Mouse (Mus musculus) intestine, embryonic 15.5 days (tissue): ENCODE data around the gene Cdh22. TPM values are rescaled to one million over a fixed set of nuclear protein-coding genes. Genes with fewer than 3 reads are reported as not detected.

Experiments used
- ATAC-seq: fragments of 200-750 bp; cut with Nextera tagmentation; 2 replicates; pipeline ENCODE4 v1.8.0; 2017; ENCODE audit warnings: moderate TSS enrichment, moderate library complexity
- H3K27ac ChIP-seq: fragments of 300-500 bp; sonication (generic); 2 replicates; pipeline ENCODE4 v1.5.1; 2015; ENCODE audit warnings: mild to moderate bottlenecking, inconsistent platforms
- H3K27me3 ChIP-seq: fragments of 300-500 bp; sonication (generic); replicated peaks from 2 replicates; pipeline ENCODE4 v1.6.1; 2015; ENCODE audit warnings: inconsistent platforms
- H3K36me3 ChIP-seq: fragments of 300-500 bp; sonication (generic); 2 replicates; pipeline ENCODE4 v1.6.1; 2015; ENCODE audit warnings: inconsistent platforms
- H3K4me1 ChIP-seq: fragments of 300-500 bp; sonication (generic); replicated peaks from 2 replicates; pipeline ENCODE4 v1.6.1; 2015; ENCODE audit warnings: inconsistent platforms
- H3K4me2 ChIP-seq: fragments of 300-500 bp; sonication (generic); replicated peaks from 2 replicates; pipeline ENCODE4 v1.6.1; 2015; ENCODE audit warnings: mild to moderate bottlenecking, inconsistent platforms
- H3K4me3 ChIP-seq: fragments of 300-500 bp; sonication (generic); replicated peaks from 2 replicates; pipeline ENCODE4 v1.5.1; 2015; ENCODE audit warnings: inconsistent platforms
- H3K9ac ChIP-seq: fragments of 300-500 bp; sonication (generic); 2 replicates; pipeline ENCODE4 v1.6.1; 2015; ENCODE audit warnings: inconsistent platforms
- H3K9me3 ChIP-seq: fragments of 300-500 bp; sonication (generic); 2 replicates; pipeline ENCODE4 v1.6.1; 2016; ENCODE audit warnings: inconsistent platforms
- WGBS: fragments of 180-500 bp; shearing (Covaris S2); methylation state at CpG from one replicate; pipeline ENCODE4 v1.1.7; 2015; 5-methylcytosine and 5-hydroxymethylcytosine counted together
- polyA plus RNA-seq: library from polyadenylated mRNA; unstranded; fragments of >200 nt; fragmentation: Nextera tagmentation; extraction: Ambion mirVana; gene quantifications from 2 replicates; pipeline ENCODE4 v1.2.1, GENCODE M21; 2015

The Cdh22 gene
- polyA plus RNA-seq: 0.62 and 0.68 TPM in 2 replicates

GRCm38 (mm10) chr2:165234613-165235291 is at the start of gene Cdh22:
TSS of gene Cdh22 (minus strand) at chr2:165234853.
- H3K4me2 ChIP-seq: peak within 1 kb of the TSS; percentile 97
- peaks cover 18% of the 10 kb centered on the region for H3K4me1 ChIP-seq
- H3K27ac ChIP-seq: no peak within 1 kb of the TSS
- peaks cover 92% of the 10 kb centered on the region for H3K27me3 ChIP-seq
- H3K36me3 ChIP-seq: no peaks in the 10 kb centered on the region
- ATAC-seq: peak; percentile 73
- H3K9me3 ChIP-seq: no peaks in the 10 kb centered on the region
- H3K9ac ChIP-seq: peak within 1 kb of the TSS; percentile 47
- 0% methylated on average over 36 of the region's 60 CpGs for WGBS
- H3K4me3 ChIP-seq: peak within 1 kb of the TSS; percentile 54

GRCm38 (mm10) chr2:165284377-165284776 is 49.7 kb upstream of the Cdh22 start:
- Histone ChIP-seq H3K9ac (no peak overlapping the region), H3K27ac (peak overlapping the region; percentile 56; the same call in 1 of the 2 replicates), H3K4me3 (no peak overlapping the region), H3K4me2 (no peak overlapping the region; the same call in 1 of the 2 replicates), H3K4me1 (peaks cover 29% of the 10 kb centered on the region), H3K9me3 (no peaks in the 10 kb centered on the region), H3K27me3 (no peaks in the 10 kb centered on the region), H3K36me3 (peaks cover 13% of the 10 kb centered on the region; the same call in 1 of the 2 replicates)
- 85% methylated on average over 7 of the region's 7 CpGs for WGBS
- ATAC-seq: peak; percentile 42; the same call in 1 of the 2 replicates

- 74% methylated on average over 3 of the region's 3 CpGs for WGBS
- Histone ChIP-seq H3K27ac (no peak overlapping the region), H3K36me3 (peaks cover 13% of the 10 kb centered on the region; the same call in 1 of the 2 replicates), H3K9me3 (no peaks in the 10 kb centered on the region), H3K9ac (no peak overlapping the region), H3K27me3 (no peaks in the 10 kb centered on the region), H3K4me1 (peaks cover 26% of the 10 kb centered on the region), H3K4me3 (no peak overlapping the region), H3K4me2 (no peak overlapping the region)
- ATAC-seq: no peak
These were observed 49.0 kb upstream of the Cdh22 start for GRCm38 (mm10) chr2:165283644-165284043.

GRCm38 (mm10) chr2:165281779-165282311 is 47.2 kb upstream of the Cdh22 start:
- no peak overlapping the region for H3K27ac ChIP-seq
- no peak for ATAC-seq
- peaks cover 22% of the 10 kb centered on the region; the same call in 1 of the 2 replicates for H3K36me3 ChIP-seq
- H3K4me2 ChIP-seq: no peak overlapping the region
- peaks cover 16% of the 10 kb centered on the region for H3K4me1 ChIP-seq
- no peaks in the 10 kb centered on the region for H3K27me3 ChIP-seq
- no peak overlapping the region for H3K4me3 ChIP-seq
- 45% methylated on average over 6 of the region's 6 CpGs for WGBS
- H3K9me3 ChIP-seq: no peaks in the 10 kb centered on the region
- no peak overlapping the region for H3K9ac ChIP-seq

GRCm38 (mm10) chr2:165279351-165279750 is 44.7 kb upstream of the Cdh22 start:
- Histone ChIP-seq H3K27me3 (no peaks in the 10 kb centered on the region), H3K4me3 (no peak overlapping the region), H3K4me1 (0 out of 2 replicates have a peak, but pooled peaks cover 13% of the 10 kb centered on the region), H3K9me3 (no peaks in the 10 kb centered on the region), H3K9ac (no peak overlapping the region), H3K36me3 (peaks cover 23% of the 10 kb centered on the region; the same call in 1 of the 2 replicates), H3K4me2 (no peak overlapping the region), H3K27ac (no peak overlapping the region)
- ATAC-seq: no peak
- WGBS: 69% methylated on average over 10 of the region's 10 CpGs

GRCm38 (mm10) chr2:165277188-165277740 is 42.6 kb upstream of the Cdh22 start:
- H3K9me3 ChIP-seq: no peaks in the 10 kb centered on the region
- H3K9ac ChIP-seq: no peak overlapping the region
- H3K27ac ChIP-seq: no peak overlapping the region
- H3K36me3 ChIP-seq: peaks cover 23% of the 10 kb centered on the region; the same call in 1 of the 2 replicates
- H3K27me3 ChIP-seq: no peaks in the 10 kb centered on the region
- 0 out of 2 replicates have a peak, but pooled peaks cover 9% of the 10 kb centered on the region for H3K4me1 ChIP-seq
- no peak overlapping the region for H3K4me2 ChIP-seq
- 85% methylated on average over 5 of the region's 5 CpGs for WGBS
- ATAC-seq: no peak
- no peak overlapping the region for H3K4me3 ChIP-seq

- H3K9ac ChIP-seq: no peak overlapping the region
- H3K4me3 ChIP-seq: no peak overlapping the region
- H3K9me3 ChIP-seq: no peaks in the 10 kb centered on the region
- H3K27me3 ChIP-seq: no peaks in the 10 kb centered on the region
- WGBS: 28% methylated on average over 8 of the region's 8 CpGs
- peak; percentile 57 for ATAC-seq
- no peak overlapping the region for H3K4me2 ChIP-seq
- no peak overlapping the region for H3K27ac ChIP-seq
- peaks cover 18% of the 10 kb centered on the region; the same call in 1 of the 2 replicates for H3K36me3 ChIP-seq
- H3K4me1 ChIP-seq: 0 out of 2 replicates have a peak, but pooled peaks cover 7% of the 10 kb centered on the region
These were observed 41.2 kb upstream of the Cdh22 start for GRCm38 (mm10) chr2:165275824-165276223.

- Histone ChIP-seq H3K4me3 (no peak overlapping the region), H3K4me2 (no peak overlapping the region), H3K27me3 (no peaks in the 10 kb centered on the region), H3K9ac (no peak overlapping the region), H3K4me1 (0 out of 2 replicates have a peak, but pooled peaks cover 7% of the 10 kb centered on the region), H3K27ac (no peak overlapping the region), H3K36me3 (peaks cover 12% of the 10 kb centered on the region; the same call in 1 of the 2 replicates), H3K9me3 (no peaks in the 10 kb centered on the region)
- WGBS: 47% methylated on average over 8 of the region's 8 CpGs
- ATAC-seq: peak; percentile 48; the same call in 1 of the 2 replicates
These were observed 40.5 kb upstream of the Cdh22 start for GRCm38 (mm10) chr2:165275124-165275640.

GRCm38 (mm10) chr2:165273589-165273988 is 38.9 kb upstream of the Cdh22 start:
- H3K27me3 ChIP-seq: 0 out of 2 replicates have a peak, but pooled peaks cover 2% of the 10 kb centered on the region
- H3K9ac ChIP-seq: no peak overlapping the region
- no peak for ATAC-seq
- H3K4me2 ChIP-seq: no peak overlapping the region
- H3K27ac ChIP-seq: no peak overlapping the region
- no peaks in the 10 kb centered on the region for H3K9me3 ChIP-seq
- H3K4me1 ChIP-seq: 0 out of 2 replicates have a peak, but pooled peaks cover 7% of the 10 kb centered on the region
- H3K36me3 ChIP-seq: peaks cover 10% of the 10 kb centered on the region; the same call in 1 of the 2 replicates
- WGBS: 37% methylated on average over 4 of the region's 4 CpGs
- no peak overlapping the region for H3K4me3 ChIP-seq

- Histone ChIP-seq H3K9ac (no peak overlapping the region), H3K4me2 (no peak overlapping the region), H3K4me3 (no peak overlapping the region), H3K27me3 (peaks cover 12% of the 10 kb centered on the region; the same call in 1 of the 2 replicates), H3K9me3 (no peaks in the 10 kb centered on the region), H3K4me1 (0 out of 2 replicates have a peak, but pooled peaks cover 7% of the 10 kb centered on the region), H3K27ac (no peak overlapping the region), H3K36me3 (no peaks in the 10 kb centered on the region)
- no peak for ATAC-seq
- WGBS: 20% methylated on average over 8 of the region's 8 CpGs
These were observed 36.7 kb upstream of the Cdh22 start for GRCm38 (mm10) chr2:165271326-165271725.

GRCm38 (mm10) chr2:165270858-165271257 is 36.2 kb upstream of the Cdh22 start:
- WGBS: 51% methylated on average over 7 of the region's 7 CpGs
- H3K27ac ChIP-seq: no peak overlapping the region
- H3K9me3 ChIP-seq: no peaks in the 10 kb centered on the region
- H3K4me1 ChIP-seq: 0 out of 2 replicates have a peak, but pooled peaks cover 6% of the 10 kb centered on the region
- no peak overlapping the region for H3K4me3 ChIP-seq
- no peak overlapping the region for H3K9ac ChIP-seq
- H3K4me2 ChIP-seq: no peak overlapping the region
- no peak for ATAC-seq
- H3K36me3 ChIP-seq: no peaks in the 10 kb centered on the region
- H3K27me3 ChIP-seq: peaks cover 13% of the 10 kb centered on the region; the same call in 1 of the 2 replicates

- ATAC-seq: no peak
- Histone ChIP-seq H3K27me3 (peaks cover 18% of the 10 kb centered on the region), H3K9ac (no peak overlapping the region), H3K4me1 (no peaks in the 10 kb centered on the region), H3K27ac (no peak overlapping the region), H3K4me2 (no peak overlapping the region), H3K4me3 (no peak overlapping the region), H3K9me3 (no peaks in the 10 kb centered on the region), H3K36me3 (no peaks in the 10 kb centered on the region)
- WGBS: 19% methylated on average over 12 of the region's 12 CpGs
These were observed 32.1 kb upstream of the Cdh22 start for GRCm38 (mm10) chr2:165266739-165267138.
